Mouse (Mus musculus) thymus, adult 2 months (tissue): ENCODE data around the gene Syne2.

Experiments used
- CTCF ChIP-seq: fragments of 200-500 bp; IDR thresholded peaks from 2 replicates; pipeline ENCODE4 v1.5.1; 2012; ENCODE audit warnings: mild to moderate bottlenecking, control low read depth, low read length, moderate library complexity, borderline replicate concordance; ENCODE audit not compliant: control insufficient read depth, poor library complexity, insufficient read depth; ENCODE audit errors: extremely low read depth
- POLR2A ChIP-seq: fragments of 200-500 bp; IDR thresholded peaks from 2 replicates; pipeline ENCODE4 v1.6.1; 2012; ENCODE audit warnings: mild to moderate bottlenecking, low read length, control low read depth, moderate library complexity; ENCODE audit not compliant: control insufficient read depth, poor library complexity, insufficient read depth; ENCODE audit errors: extremely low read depth

- TF ChIP-seq CTCF = no peak
- no peak for TF ChIP-seq POLR2A
These were observed 291.9 kb downstream of the Syne2 start for GRCm38 (mm10) chr12:76109646-76110405.
